Mouse (Mus musculus): Measurements from ENCODE around the gene Hist1h2ao.
"Not testable (repeated sequence)": the region's sequence is repeated elsewhere in the genome, so short reads cannot be mapped to it uniquely, and the experiment has no call there.

The Hist1h2ao gene

DNA sequence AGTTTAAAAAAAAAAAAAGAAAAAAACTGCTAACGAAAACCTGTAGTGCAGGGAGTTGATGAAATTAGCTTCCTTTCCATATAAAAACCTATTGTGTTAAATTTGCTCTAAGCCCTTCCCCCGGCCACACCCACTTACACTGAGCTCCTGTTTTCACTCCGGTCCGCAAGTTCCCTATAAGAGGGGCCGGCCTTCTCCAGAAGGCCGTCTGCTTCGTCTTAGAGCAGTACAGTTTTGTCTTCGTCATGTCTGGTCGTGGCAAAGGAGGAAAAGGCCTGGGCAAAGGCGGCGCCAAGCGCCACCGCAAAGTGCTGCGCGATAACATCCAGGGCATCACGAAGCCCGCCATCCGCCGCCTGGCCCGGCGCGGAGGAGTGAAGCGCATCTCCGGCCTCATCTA is 1.3 kb downstream of the Hist1h2ao start, which contains the start of gene Hist1h4m:
TSS of gene Hist1h4m (plus strand) at position 208 of the 400 bp plus-strand sequence.
- peak; percentile 71 for DNase-seq

DNA sequence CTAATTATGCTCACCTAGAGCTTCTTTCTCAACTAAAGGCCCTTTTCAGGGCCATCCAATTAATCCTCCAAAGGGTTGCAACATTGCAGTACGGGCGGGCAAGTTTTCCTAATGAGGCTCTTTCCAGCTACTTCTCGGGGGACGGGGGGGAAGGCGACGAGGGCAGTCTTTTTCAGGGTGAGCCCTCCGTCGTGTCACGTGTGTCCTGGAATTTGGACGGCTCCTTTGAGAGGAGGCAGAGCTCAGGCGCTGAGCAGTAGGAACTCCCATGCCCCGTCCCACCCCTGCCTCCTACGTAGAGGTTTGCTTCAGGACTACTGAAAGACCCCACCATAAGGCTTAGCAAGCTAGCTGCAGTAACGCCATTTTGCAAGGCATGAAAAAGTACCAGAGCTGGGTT is 1.8 kb downstream of the Hist1h2ao start:
- DNase-seq: not testable (repeated sequence)

DNA sequence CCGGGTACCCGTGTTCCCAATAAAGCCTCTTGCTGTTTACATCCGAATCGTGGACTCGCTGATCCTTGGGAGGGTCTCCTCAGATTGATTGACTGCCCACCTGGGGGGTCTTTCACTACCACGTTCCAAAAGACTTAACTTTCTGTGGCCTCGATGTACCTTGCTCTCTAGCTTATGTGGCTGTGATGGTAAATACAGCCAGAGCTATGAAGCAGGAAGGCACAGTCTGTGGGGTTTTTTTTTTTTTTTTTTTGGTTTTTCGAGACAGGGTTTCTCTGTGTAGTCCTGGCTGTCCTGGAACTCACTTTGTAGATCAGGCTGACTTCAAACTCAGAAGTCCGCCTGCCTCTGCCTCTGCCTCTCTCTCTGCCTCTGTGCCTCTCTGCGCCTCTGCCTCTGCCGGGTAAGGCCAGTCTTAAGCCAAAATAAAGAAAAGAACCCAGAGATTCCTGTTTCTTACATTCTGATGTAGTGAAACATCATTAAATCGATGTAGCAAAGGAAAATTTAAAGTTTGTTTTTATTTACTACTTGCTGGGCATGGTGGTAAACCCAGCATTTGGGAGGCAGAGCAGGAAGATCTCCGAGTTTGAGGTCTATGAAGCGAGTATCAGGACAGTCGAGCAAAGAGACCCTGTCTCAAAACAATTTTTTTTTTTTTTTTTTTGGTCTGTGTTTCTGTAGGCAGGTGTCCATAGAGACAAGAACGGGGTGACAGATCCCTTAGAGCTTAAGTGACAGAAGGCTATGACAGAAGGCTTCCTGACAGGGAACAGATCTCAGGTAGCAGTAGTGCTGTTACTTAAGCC is 10.0 kb downstream of the Hist1h2ao start:
- DNase-seq: not testable (repeated sequence)

DNA sequence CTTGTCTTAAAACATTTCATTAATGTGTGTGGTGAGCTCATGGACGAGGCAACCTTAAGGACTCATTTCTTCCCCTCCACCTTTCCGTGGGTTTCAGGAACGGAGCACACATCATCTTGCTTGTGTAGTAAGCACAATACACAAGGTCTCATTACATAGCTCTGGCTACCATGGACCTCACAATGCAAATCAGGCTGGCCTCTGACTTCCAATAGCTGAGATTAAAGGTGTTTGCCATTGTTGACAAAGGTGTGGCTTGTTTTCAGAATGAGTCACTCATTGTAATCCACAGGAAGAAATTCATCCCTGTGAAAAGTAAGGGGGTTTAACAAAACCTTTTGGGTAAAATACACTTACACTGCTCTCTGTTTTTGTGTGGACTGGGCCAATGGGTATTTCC is 18.2 kb downstream of the Hist1h2ao start:
- no peak for DNase-seq

DNA sequence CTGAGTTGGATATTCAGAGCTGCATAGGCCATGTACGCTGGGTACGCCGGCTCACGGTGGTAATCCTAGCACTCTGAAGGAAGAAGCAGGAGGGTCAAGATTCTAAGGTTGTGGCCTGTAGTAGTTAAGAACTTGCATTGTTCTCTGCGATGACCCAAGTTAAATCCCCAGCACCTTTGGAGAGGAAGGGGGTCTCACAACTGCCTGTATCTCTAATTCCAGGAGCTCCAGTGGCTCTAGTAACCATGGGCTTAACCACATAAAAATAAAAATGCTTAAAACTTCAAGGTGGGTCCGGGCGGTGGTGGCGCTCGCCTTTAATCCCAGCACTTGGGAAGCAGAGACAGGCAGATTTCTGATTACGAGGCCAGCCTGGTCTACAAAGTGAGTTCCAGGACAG is 20.1 kb downstream of the Hist1h2ao start:
- no peak for DNase-seq

DNA sequence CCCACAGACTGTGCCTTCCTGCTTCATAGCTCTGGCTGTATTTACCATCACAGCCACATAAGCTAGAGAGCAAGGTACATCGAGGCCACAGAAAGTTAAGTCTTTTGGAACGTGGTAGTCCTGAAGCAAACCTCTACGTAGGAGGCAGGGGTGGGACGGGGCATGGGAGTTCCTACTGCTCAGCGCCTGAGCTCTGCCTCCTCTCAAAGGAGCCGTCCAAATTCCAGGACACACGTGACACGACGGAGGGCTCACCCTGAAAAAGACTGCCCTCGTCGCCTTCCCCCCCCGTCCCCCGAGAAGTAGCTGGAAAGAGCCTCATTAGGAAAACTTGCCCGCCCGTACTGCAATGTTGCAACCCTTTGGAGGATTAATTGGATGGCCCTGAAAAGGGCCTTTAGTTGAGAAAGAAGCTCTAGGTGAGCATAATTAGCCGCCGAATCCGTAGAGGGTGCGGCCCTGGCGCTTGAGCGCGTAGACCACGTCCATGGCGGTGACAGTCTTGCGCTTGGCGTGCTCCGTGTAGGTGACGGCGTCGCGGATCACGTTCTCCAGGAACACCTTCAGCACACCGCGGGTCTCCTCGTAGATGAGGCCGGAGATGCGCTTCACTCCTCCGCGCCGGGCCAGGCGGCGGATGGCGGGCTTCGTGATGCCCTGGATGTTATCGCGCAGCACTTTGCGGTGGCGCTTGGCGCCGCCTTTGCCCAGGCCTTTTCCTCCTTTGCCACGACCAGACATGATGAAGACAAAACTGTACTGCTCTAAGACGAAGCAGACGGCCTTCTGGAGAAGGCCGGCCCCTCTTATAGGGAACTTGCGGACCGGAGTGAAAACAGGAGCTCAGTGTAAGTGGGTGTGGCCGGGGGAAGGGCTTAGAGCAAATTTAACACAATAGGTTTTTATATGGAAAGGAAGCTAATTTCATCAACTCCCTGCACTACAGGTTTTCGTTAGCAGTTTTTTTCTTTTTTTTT is 21.4 kb downstream of the Hist1h2ao start, which contains the start of gene Hist1h4n:
TSS of gene Hist1h4n (minus strand) at position 779 of the 977 bp plus-strand sequence.
- DNase-seq: peak; percentile 57

DNA sequence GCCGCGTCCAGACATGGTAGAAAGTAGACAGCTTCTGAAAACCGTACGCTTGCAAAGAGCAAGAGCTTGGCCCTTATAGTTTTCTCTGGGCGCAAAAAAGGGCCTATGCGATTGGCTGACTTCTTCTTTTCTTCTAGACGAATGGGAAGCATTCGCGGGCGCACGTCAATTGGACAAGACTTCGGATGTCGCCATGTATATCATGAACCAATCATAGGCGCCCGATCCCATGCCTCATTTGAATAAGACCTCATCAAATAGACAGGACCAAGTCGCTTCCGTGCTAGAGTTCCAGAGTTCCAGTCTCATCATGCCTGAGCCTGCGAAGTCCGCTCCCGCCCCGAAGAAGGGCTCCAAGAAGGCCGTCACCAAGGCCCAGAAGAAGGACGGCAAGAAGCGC is 23.2 kb downstream of the Hist1h2ao start, which contains the start of the genes Hist1h2ap and Hist1h2br:
TSS of gene Hist1h2ap (minus strand) at position 47 of the 400 bp plus-strand sequence.
TSS of gene Hist1h2br (plus strand) at position 283 of the 400 bp plus-strand sequence.
- DNase-seq: not testable (repeated sequence)

DNA sequence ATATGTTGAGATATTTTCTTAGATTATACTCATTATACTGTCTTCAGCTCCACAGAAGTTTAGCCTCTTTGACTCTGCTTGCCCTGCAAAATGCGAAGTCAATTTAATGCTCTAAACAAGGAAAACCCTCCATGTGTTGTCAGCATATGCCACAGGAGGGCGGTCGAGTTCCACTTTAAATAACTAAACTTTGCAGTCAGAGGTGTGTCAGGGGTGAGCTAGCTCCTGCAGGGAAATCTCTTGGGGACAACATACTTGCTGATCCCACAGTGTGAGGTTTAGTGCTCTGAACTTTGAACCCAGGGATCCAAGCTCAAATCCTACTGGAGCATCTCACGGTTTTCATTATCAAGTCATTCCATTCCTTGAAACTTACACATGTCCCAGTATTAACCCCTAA is 30.2 kb downstream of the Hist1h2ao start:
- DNase-seq: not testable (repeated sequence)

DNA sequence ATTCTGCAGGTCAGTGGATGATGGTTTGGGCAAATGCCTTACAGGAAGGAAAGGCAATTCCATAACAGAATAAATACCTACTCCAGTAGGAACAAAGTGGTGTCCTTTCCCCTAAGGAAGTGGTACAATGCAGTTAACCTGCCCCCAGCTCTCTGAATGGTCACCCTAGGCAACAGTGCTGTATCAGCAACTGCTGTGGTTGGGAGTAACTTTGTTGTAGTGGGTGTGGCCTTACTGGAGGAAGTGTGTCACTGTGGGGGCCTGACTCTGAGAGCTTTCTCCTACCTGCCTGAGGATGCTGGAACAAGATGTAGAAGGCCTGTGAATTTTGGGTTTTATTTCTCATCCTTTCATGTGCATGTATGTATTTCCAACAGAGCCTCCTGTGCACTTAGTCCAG is 36.1 kb downstream of the Hist1h2ao start:
- DNase-seq: not testable (repeated sequence)

DNA sequence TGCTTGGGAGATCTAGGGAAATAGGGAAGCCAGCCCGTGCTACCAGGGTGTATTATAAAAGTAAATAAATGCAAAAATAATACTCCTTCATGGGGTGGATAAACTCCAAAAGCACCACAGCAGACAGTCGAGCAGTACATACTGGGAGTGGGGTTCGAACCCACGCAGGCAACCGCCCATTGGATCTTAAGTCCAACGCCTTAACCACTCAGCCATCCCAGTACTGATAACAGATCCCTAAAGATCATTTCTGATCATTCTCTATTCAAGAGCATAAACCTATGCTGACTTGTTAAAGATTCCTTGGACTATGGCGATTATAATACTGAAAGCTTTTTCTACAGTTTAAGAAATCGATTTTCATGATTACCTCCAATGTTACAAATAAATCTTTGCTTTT is 37.6 kb downstream of the Hist1h2ao start:
- DNase-seq: no peak

DNA sequence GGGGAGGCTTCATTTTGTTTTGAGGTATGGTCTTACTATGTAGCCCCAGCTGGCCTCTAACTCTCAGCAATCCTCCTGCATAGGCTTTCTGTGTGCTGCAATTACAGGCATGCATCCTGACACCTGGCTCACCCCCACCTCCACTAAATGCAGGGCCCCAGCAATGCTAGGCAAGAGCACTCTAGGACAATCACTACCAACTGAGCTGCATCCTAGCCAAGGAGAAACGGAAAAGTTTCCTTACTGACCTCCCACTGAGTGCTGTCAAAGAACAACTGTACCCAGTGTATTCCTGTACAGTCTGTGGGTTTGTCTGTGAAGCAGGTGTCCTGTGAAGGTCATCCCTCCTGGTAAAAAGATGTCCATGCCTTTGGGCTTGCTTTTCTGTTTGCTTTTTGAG is 40.4 kb downstream of the Hist1h2ao start:
- DNase-seq: not testable (repeated sequence)

DNA sequence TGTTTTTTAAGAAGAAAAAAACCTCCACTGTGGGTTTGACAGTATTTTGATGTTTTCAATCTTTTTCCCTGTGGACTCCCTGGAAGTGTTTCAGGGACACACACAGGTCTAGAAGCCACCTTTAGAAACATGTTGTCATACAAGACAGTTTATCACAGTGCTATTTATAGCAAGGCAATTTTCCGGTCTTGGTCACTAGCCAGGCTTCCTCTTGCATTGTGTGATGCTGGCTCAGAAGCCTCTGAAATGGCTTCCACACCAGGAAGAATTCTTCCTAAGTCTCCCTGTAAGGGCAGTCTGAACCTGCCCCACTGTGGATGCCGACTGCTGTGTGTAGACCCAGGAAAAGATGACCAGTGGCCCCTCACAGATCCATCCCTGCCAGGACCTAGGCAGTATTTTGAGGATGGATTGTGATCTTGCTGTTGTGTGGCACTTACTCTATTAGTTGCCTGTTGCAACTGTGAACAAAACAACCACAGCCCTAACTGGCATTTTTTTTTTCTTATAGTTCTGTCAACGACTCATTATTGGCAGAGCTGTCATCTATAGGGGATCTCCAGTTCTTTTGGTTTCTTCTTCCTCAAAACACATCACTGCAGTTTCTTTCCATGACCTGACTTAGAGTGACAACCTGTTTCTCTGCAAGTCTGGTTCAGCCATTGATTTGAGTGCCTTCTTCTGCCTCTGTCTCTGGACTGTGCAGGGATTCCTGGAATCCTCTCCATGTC is 42.1 kb downstream of the Hist1h2ao start:
- DNase-seq: no peak

DNA sequence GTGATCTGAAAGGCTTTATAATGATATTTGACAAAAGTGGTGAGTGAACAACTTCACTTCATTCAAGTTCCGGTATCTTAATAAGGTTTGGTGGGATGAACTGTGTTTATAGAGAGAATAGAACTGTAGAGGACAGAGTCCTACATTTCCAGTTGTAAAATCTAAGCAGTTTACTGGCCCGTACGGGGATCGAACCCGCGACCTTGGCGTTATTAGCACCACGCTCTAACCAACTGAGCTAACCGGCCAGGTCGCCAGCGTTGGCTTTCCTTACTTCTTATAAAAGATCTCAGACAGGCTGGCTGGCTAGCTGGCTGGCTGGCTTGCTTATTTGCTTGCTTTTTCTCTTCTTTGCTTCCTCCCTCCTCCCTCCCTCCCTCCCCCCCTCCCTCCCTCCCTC is 44.9 kb downstream of the Hist1h2ao start:
- DNase-seq: peak; percentile 79

DNA sequence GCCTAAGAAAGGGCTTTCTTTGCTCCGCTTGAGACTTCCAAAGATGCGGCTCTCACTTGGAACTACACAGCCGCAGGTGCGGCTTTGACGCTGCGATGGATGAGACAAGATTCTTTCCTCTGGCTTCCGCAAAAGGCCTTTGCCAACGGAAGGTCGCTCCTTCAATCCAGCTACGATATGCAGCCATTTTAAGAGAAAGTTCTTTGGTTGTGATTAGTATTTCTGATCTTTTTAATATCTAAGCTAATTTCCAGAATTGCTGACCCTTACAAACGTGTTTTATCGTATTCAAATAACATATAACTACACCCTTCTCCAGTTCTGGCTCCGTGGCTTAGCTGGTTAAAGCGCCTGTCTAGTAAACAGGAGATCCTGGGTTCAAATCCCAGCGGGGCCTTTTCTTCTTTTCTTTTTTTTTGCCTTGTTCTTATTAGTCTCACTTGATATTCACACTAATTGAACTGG is 45.5 kb downstream of the Hist1h2ao start:
- DNase-seq: peak; percentile 27

Measured in thymus, postnatal 25 days (tissue).